Mouse (Mus musculus) neural tube, embryonic 12.5 days (tissue): ENCODE measurements around the gene Apoc4. TPM values are rescaled to one million over a fixed set of nuclear protein-coding genes. Genes with fewer than 3 reads are reported as not detected.
A peak's percentile ranks its signal among the peaks of the same experiment; 100 is the strongest.

Source experiments
- ATAC-seq: fragments of 200-750 bp; cut with Nextera tagmentation; 2 replicates; pipeline ENCODE4 v1.8.0; 2017; ENCODE audit warnings: low read depth, mild to moderate bottlenecking, moderate TSS enrichment, moderate library complexity; ENCODE audit not compliant: low FRiP score
- H3K27ac ChIP-seq: fragments of 300-500 bp; sonication (generic); 2 replicates; pipeline ENCODE4 v1.5.1; 2016
- H3K27me3 ChIP-seq: fragments of 300-500 bp; sonication (generic); replicated peaks from 2 replicates; pipeline ENCODE4 v1.6.1; 2016; ENCODE audit warnings: mild to moderate bottlenecking
- H3K36me3 ChIP-seq: fragments of 300-500 bp; sonication (generic); 2 replicates; pipeline ENCODE4 v1.6.1; 2016; ENCODE audit warnings: mild to moderate bottlenecking
- H3K4me1 ChIP-seq: fragments of 300-500 bp; sonication (generic); 2 replicates; pipeline ENCODE4 v1.6.1; 2016
- H3K4me2 ChIP-seq: fragments of 300-500 bp; sonication (generic); replicated peaks from 2 replicates; pipeline ENCODE4 v1.6.1; 2016; ENCODE audit warnings: mild to moderate bottlenecking
- H3K4me3 ChIP-seq: fragments of 300-500 bp; sonication (generic); 2 replicates; pipeline ENCODE4 v1.5.1; 2016
- H3K9ac ChIP-seq: fragments of 300-500 bp; sonication (generic); 2 replicates; pipeline ENCODE4 v1.6.1; 2016; ENCODE audit warnings: mild to moderate bottlenecking
- H3K9me3 ChIP-seq: fragments of 300-500 bp; sonication (generic); 2 replicates; pipeline ENCODE4 v1.6.1; 2016; ENCODE audit warnings: mild to moderate bottlenecking
- WGBS: fragments of 180-500 bp; shearing (Covaris S2); methylation state at CpG from one replicate; pipeline ENCODE4 v1.1.7; 2016; 5-methylcytosine and 5-hydroxymethylcytosine counted together
- polyA plus RNA-seq: library from polyadenylated mRNA; unstranded; fragments of >200 nt; fragmentation: Nextera tagmentation; extraction: Ambion mirVana; gene quantifications from 2 replicates; pipeline ENCODE4 v1.2.1, GENCODE M21; 2016

Gene Apoc4
- polyA plus RNA-seq, 1 experiment from 2014 or later, result not detected

DNA sequence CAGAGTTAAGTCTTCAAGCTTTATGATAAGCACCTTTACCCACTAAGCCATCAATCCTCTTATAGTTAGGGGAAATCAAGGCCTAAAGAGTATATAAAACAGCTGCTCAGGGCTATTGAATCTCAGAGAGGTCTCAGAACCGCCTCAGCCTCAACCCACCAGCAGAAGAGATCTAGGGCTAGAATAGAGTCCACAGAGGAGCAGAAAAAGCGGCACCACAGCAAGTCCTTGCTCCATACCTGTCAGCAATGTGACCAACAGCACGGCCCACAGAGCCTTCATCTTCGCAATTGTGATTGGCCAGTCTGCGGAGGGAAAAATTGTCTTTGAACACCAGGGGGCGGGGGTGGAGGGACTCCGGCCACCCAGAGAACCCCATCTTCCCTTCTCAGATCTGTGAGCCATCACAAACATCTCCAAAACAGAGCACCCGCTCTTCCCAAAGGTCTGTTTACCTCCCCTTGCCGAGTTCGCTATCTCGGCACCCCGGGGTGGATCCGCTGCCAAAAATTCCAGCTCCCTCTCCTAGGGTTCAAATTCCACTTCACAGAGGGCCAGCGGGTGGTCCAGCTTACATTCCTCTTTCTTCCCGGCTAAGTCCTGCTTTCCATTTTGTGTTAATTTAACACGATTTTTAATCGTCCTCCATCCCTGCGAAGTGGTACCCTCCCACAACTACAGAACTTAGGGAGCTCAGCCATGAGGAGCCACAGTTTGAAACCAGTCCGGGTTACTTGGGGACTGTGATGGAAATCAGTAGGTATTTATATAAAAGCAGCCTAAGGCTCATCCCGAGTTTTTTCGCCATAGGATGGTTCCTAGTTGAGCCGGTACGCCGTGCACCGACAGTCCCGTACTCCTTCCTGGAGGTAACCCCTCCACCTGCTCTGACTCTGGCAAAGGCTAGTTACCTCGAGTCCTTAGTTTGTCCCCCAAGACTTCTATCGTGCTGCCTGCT, 16.9 kb upstream of the Apoc4 start:
- peaks cover 17% of the 10 kb centered on the region for H3K4me1 ChIP-seq
- 3% methylated on average over 28 of the region's 28 CpGs for WGBS
- peak overlapping the region; percentile 23 for H3K4me3 ChIP-seq
- H3K27ac ChIP-seq, result no peak overlapping the region
- H3K4me2 ChIP-seq, result peak overlapping the region; percentile 63
- peaks cover 25% of the 10 kb centered on the region for H3K36me3 ChIP-seq
- H3K9ac ChIP-seq, result 0 out of 2 replicates have a peak overlapping the region, but pooled peaks have one; percentile 47
- H3K9me3 ChIP-seq, result peaks cover 9% of the 10 kb centered on the region; the same call in 1 of the 2 replicates
- ATAC-seq, result no peak
- no peaks in the 10 kb centered on the region for H3K27me3 ChIP-seq

DNA sequence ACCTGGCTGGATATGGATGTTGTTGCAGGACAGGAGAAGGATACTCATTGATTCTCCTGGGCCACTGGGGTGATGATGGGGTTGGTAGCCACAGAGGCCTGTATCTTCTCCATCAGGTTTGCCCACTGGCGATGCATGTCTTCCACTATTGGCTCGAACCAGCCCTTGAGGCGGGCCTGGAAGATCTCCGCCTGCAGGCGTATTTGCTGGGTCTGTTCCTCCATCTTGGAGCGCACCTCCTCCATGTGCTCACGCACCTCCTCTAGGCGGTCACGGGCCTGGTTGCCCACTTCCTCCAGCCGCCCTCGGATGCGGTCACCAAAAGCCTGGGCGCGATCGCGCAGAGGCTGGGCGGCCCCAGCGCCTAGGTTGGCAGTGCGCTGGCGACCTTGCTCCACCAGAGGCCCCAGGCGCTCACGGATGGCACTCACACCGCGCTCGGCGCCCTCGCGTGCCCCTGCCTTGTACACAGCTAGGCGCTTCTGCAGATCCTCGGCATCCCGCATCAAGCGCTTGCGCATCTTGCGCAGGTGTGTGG, 15.1 kb upstream of the Apoc4 start:
- Histone ChIP-seq H3K4me3 (no peak overlapping the region), H3K4me1 (peaks cover 20% of the 10 kb centered on the region), H3K27ac (no peak overlapping the region), H3K9me3 (peaks cover 9% of the 10 kb centered on the region; the same call in 1 of the 2 replicates), H3K36me3 (peaks cover 7% of the 10 kb centered on the region), H3K4me2 (no peak overlapping the region), H3K27me3 (no peaks in the 10 kb centered on the region), H3K9ac (no peak overlapping the region)
- 95% methylated on average over 34 of the region's 34 CpGs for WGBS
- no peak for ATAC-seq

DNA sequence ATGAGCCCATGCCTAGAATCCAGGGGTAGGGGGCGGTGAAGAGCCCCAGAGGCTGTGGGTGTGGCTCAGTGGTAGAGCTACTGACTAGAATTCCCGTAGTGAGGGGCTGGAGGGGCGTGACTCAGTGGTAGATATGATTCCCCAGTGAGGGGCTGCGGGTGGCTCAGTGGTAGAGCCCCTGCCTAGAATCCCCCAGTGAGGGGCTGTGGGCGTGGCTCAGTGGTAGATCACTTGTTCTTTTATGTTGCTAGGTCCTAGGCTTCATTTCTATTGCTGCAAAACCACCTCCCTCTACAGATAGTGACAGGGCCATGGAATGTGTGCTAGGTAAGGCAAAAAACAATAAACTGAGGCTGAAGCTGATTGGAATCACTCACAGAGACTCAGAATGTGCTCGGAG, 14.6 kb upstream of the Apoc4 start:
- no peak for ATAC-seq

DNA sequence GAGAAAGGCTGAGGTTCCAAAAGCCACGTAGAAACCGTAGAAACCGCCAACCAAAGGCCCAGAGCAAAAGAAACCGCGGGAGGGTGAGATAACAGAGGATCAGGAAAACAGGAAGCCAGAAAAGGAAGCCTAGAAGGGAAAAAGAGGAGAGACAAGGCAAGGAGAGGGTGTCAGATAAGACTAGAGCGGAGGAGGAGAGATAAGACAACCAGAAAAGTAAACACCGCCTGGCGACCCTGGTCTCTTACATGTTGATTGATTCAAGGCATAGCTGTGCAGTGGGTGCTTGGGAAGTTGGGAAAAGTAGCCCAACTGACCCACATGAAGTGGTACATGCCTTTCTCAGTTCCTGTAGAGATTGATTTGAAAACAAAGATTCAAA, 13.9 kb upstream of the Apoc4 start:
- H3K36me3 ChIP-seq, result peaks cover 6% of the 10 kb centered on the region
- H3K4me1 ChIP-seq, result peaks cover 20% of the 10 kb centered on the region
- 67% methylated on average over 8 of the region's 8 CpGs for WGBS
- H3K9ac ChIP-seq, result no peak overlapping the region
- no peak overlapping the region for H3K27ac ChIP-seq
- H3K27me3 ChIP-seq, result no peaks in the 10 kb centered on the region
- no peak overlapping the region for H3K4me3 ChIP-seq
- no peak overlapping the region for H3K4me2 ChIP-seq
- peaks cover 9% of the 10 kb centered on the region; the same call in 1 of the 2 replicates for H3K9me3 ChIP-seq
- no peak for ATAC-seq

More for the DNA sequence above, 14.6 kb upstream of the Apoc4 start:
- no peak overlapping the region for H3K4me2 ChIP-seq
- H3K9ac ChIP-seq, result no peak overlapping the region
- 88% methylated on average over 6 of the region's 6 CpGs for WGBS
- H3K4me3 ChIP-seq, result no peak overlapping the region
- no peak overlapping the region for H3K27ac ChIP-seq
- H3K36me3 ChIP-seq, result peaks cover 6% of the 10 kb centered on the region
- H3K4me1 ChIP-seq, result peaks cover 20% of the 10 kb centered on the region
- H3K9me3 ChIP-seq, result peaks cover 9% of the 10 kb centered on the region; the same call in 1 of the 2 replicates
- H3K27me3 ChIP-seq, result no peaks in the 10 kb centered on the region

DNA sequence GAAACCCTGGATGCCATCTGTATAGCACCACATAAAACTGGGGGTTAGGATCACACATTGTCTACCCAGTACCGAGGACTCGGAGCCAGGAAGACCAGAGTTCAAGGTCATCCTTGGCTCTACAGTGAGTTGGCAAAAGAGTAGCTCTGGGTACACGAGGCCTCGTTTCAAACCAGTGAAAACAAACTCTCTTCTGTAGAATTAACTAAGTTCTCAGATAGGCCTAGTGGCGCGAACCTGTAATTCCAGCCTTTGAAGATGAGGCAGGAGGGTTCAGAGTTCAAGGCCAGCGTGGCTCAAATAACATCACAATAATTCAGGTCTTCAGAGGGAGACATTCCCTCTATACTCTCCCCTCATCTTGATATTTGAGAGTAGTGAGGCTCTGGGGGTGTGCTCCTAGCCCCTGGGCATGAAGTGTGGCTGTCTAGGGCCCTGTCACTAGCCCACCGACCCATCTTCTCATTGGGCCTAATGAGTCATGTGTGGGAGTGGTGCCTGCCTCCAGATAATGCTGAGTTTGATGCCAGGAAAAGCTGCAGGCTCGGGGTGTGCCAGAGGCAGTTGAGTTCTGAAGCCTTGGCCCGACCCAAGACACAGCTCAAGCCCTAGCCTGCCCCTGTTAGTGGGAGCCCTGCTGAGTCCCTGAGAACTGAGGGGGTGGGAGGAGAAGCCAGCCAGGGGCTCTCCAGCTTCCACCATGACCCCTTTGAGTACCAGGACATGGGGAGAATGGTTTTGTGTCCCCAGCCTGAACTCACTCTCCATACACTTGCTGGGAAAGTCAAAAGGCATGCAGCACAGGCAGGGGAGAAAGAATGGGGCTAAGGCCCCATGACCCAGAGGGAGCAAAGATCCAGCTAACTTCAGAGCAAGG, 13.3 kb upstream of the Apoc4 start:
- no peak for ATAC-seq
- Histone ChIP-seq H3K4me2 (no peak overlapping the region), H3K4me1 (peaks cover 20% of the 10 kb centered on the region), H3K27ac (no peak overlapping the region), H3K27me3 (no peaks in the 10 kb centered on the region), H3K9ac (no peak overlapping the region), H3K4me3 (no peak overlapping the region), H3K36me3 (peaks cover 6% of the 10 kb centered on the region), H3K9me3 (peaks cover 9% of the 10 kb centered on the region; the same call in 1 of the 2 replicates)
- 86% methylated on average over 10 of the region's 10 CpGs for WGBS

DNA sequence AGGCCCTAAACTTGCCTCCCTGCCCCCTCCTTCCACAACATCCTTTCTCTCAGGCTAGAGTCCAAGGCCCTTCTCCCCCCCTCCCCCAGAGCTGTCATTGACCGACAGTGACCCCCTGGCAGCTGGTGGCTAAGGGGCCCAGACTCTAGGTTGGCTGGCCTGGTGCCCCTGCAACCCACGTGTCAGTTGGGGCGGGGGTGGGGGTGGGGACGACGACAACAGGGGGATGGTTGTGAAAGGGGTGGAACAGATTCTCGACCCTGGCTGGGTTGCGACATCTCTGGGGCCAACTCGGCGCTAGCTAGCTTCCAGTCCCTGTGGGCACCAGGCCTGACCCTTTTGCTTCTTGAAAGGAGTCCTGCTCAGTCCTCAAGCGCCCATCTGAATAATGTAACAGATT, 12.1 kb upstream of the Apoc4 start:
- H3K9ac ChIP-seq, result no peak overlapping the region
- 21% methylated on average over 10 of the region's 10 CpGs for WGBS
- no peak for ATAC-seq
- H3K36me3 ChIP-seq, result peaks cover 6% of the 10 kb centered on the region
- peaks cover 8% of the 10 kb centered on the region for H3K4me1 ChIP-seq
- H3K27me3 ChIP-seq, result no peaks in the 10 kb centered on the region
- no peak overlapping the region for H3K27ac ChIP-seq
- H3K4me3 ChIP-seq, result no peak overlapping the region
- peaks cover 9% of the 10 kb centered on the region; the same call in 1 of the 2 replicates for H3K9me3 ChIP-seq
- H3K4me2 ChIP-seq, result no peak overlapping the region

DNA sequence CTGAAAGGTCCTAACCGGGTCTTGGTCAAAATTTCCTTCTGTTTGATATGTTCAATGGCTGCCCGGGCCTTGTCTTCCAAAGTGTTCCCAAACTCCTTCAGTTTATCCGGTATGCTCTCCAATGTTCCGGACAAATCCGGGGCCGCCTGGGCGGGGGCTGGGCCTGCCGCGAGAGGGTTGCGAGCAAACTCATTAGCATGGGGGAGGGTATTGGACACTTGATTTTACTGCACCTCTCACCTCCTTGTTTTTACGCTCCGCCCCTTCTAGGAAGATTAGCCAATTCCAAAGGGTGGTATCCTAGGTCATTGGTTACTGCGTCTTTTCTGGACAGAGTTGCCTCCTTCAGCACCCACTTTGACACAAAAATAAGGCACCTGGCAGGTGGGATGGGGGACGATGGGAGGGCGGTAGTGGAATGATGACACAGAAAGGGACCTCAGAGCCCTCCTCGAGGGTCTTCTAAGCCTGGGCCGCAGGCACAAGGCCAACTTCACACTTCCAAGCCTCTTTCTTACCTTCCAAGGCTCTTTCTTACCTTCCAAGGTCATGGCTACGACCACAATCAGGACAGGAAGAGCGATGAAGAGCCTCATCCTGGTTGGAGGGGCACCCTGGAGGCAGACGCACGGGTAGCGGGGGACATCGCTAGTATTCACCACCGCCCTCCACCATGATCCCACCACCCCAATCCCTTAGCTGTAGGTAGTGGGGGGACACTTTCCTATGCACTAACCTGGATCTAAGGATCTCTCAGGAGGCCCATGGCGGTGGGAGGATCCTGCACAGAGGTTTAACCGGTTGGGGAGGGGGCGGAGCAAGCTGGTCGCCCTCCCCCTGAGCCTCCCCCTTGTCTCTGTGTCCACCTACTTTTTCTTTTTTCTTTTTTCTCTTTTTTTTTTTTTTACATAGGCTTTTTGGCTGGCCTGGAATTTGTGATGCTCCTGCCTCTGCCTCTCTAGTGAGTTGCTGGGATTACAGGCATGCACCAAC, 10.9 kb upstream of the Apoc4 start, which contains the start of gene Apoc1:
Gene Apoc1 (minus strand): TSS at position 788 of the 993 bp plus-strand sequence.
- Histone ChIP-seq H3K27me3 (no peaks in the 10 kb centered on the region), H3K4me3 (no peak within 1 kb of the TSS), H3K27ac (no peak within 1 kb of the TSS), H3K4me1 (peaks cover 7% of the 10 kb centered on the region), H3K4me2 (no peak within 1 kb of the TSS), H3K9me3 (peaks cover 9% of the 10 kb centered on the region; the same call in 1 of the 2 replicates), H3K36me3 (peaks cover 6% of the 10 kb centered on the region), H3K9ac (no peak within 1 kb of the TSS)
- ATAC-seq, result no peak
- WGBS, result 46% methylated on average over 28 of the region's 28 CpGs

DNA sequence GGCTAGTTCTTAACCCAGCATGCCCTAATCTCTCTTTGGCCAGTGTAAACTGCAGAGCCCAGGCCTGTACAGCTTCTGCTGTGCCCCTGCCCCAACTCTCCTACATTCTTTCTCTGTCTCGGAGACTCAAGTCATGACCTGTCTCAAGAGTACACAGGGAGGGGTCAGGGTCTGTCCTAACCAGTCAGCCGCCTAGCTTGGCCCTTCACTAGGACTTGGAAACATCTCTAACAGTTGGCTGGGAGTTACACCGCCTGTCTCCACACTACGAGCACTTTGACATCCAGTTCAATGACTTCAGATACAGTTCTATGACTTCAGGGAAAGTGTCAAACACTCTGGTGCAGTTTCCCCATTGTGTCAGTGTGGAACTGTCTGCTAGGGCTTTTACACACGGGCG, 10.2 kb upstream of the Apoc4 start:
- no peak overlapping the region for H3K4me2 ChIP-seq
- H3K36me3 ChIP-seq, result peaks cover 2% of the 10 kb centered on the region
- H3K27ac ChIP-seq, result no peak overlapping the region
- no peak for ATAC-seq
- H3K4me3 ChIP-seq, result no peak overlapping the region
- no peak overlapping the region for H3K9ac ChIP-seq
- WGBS, result 77% methylated on average over 6 of the region's 6 CpGs
- no peaks in the 10 kb centered on the region for H3K27me3 ChIP-seq
- peaks cover 7% of the 10 kb centered on the region for H3K4me1 ChIP-seq
- peaks cover 5% of the 10 kb centered on the region; the same call in 1 of the 2 replicates for H3K9me3 ChIP-seq

DNA sequence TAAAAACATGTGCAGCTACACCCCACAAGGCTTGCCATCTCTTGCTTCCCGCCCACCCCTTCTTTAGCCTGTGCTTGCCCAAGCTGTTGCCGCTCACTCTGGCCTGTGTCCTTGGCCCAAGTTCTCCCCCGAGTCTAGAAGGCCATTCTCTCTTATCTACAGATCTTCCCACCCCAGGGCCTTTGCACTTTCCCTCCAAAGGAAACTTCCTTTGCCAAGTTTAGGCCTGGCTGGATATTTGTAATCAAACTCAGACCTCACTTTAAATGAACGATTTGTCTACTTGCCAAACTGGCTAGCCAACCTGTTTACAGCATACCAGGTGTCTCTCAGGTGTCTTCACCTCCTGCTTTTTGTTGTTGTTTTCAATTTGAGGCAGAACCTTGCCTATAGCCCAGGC, 9.6 kb upstream of the Apoc4 start:
- ATAC-seq, result no peak
- Histone ChIP-seq H3K27ac (no peak overlapping the region), H3K4me2 (no peak overlapping the region), H3K9me3 (no peaks in the 10 kb centered on the region), H3K36me3 (no peaks in the 10 kb centered on the region), H3K4me3 (no peak overlapping the region), H3K9ac (no peak overlapping the region), H3K4me1 (peaks cover 7% of the 10 kb centered on the region), H3K27me3 (no peaks in the 10 kb centered on the region)
- WGBS, result 89% methylated on average over 4 of the region's 4 CpGs

DNA sequence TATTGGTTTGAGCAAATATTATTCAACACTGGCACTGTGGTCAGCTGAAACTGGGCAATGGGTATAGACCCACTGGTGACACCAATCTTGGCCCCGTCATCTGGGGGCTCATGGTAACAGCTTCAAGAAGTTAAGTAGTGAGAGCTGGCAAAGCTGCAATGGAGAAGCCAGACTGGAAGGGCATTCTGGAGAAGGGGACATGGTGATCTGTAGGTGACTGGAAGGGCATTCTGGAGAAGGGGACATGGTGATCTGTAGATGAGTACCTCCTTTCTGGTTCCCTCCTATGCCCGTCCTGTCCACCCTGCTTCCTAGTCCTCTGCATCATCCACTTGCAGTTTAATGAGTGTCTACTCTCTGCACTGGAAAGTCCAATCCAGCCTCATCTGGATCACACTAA, 7.3 kb upstream of the Apoc4 start:
- H3K9ac ChIP-seq, result no peak overlapping the region
- no peaks in the 10 kb centered on the region for H3K27me3 ChIP-seq
- no peaks in the 10 kb centered on the region for H3K9me3 ChIP-seq
- H3K4me2 ChIP-seq, result no peak overlapping the region
- no peak overlapping the region for H3K27ac ChIP-seq
- H3K4me3 ChIP-seq, result no peak overlapping the region
- ATAC-seq, result no peak
- H3K4me1 ChIP-seq, result peaks cover 7% of the 10 kb centered on the region
- WGBS, result 95% methylated on average over 2 of the region's 2 CpGs
- H3K36me3 ChIP-seq, result no peaks in the 10 kb centered on the region

DNA sequence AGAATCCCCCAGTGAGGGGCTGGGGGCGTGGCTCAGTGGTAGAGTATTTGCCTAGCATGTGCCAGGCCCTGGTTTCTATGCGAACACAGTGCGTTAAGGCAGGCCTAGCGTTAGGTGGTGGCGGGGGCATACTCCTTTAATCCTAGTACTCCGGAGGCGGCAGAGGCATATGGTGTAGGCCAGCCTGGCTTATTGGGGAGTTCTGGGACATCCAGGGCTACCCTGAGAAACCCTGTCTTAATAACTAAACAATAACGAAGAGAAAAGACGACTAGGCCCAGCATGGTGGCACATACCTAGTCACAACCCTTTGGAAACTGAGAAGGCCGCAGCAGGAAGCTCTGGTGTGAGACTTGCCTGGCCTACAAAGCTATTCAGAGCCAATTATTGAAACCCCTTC, 6.8 kb upstream of the Apoc4 start:
- H3K27me3 ChIP-seq, result no peaks in the 10 kb centered on the region
- WGBS, result 91% methylated on average over 10 of the region's 10 CpGs
- ATAC-seq, result no peak
- no peak overlapping the region for H3K4me2 ChIP-seq
- H3K36me3 ChIP-seq, result no peaks in the 10 kb centered on the region
- H3K9ac ChIP-seq, result no peak overlapping the region
- no peak overlapping the region for H3K27ac ChIP-seq
- H3K4me1 ChIP-seq, result peaks cover 1% of the 10 kb centered on the region
- H3K4me3 ChIP-seq, result no peak overlapping the region
- H3K9me3 ChIP-seq, result no peaks in the 10 kb centered on the region
